Mouse (Mus musculus): ENCODE measurements around the gene Cadps. TPM values are rescaled to one million over a fixed set of nuclear protein-coding genes. Genes with fewer than 3 reads are reported as not detected.
A peak's percentile ranks its signal among the peaks of the same experiment; 100 is the strongest.

The Cadps gene
- total RNA-seq, 2 experiments from 2014 or later = 232 to 234 TPM

GRCm38 (mm10) chr14:12410276-12410675 lies 412.6 kb downstream of the Cadps start:
- Histone ChIP-seq H3K4me3 (no peak overlapping the region), H3K27ac (peak overlapping the region; percentile 46; the same call in 1 of the 2 replicates)
- no peak for TF ChIP-seq CTCF (conservative IDR thresholded peaks at IDR 0.05)
- DNase-seq (ENCODE audit: low spot score in 2 of 2) = no peak

DNA sequence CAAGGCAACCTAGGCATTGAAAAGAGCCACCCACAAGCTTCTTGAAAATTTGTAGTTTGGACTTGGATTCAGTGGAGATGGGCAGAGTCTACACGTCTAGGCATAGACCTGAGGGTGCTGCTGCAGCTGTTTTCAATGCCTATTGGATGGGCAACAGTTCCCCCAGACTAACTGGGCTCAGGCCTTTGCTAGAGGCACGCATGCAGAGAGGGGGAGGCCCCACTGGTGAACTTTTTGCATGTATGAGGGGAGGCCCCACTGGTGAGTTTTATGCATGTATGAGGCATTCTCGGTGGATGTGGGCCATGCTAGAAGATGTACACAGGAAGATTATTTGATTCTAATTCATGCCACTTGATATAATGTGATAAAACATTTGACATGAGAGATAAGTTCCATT lies 413.1 kb downstream of the Cadps start:
- Histone ChIP-seq H3K27ac (peak overlapping the region; percentile 46; the same call in 1 of the 2 replicates), H3K4me3 (no peak overlapping the region)
- no peak for DNase-seq (ENCODE audit: low spot score in 2 of 2)
- TF ChIP-seq CTCF (conservative IDR thresholded peaks at IDR 0.05) = no peak

- Histone ChIP-seq H3K4me3 (no peak overlapping the region), H3K27ac (peak overlapping the region; percentile 85)
- TF ChIP-seq CTCF (conservative IDR thresholded peaks at IDR 0.05) = no peak
- DNase-seq (ENCODE audit: low spot score in 2 of 2) = no peak
These were observed 416.3 kb downstream of the Cadps start for GRCm38 (mm10) chr14:12406588-12406987.

DNA sequence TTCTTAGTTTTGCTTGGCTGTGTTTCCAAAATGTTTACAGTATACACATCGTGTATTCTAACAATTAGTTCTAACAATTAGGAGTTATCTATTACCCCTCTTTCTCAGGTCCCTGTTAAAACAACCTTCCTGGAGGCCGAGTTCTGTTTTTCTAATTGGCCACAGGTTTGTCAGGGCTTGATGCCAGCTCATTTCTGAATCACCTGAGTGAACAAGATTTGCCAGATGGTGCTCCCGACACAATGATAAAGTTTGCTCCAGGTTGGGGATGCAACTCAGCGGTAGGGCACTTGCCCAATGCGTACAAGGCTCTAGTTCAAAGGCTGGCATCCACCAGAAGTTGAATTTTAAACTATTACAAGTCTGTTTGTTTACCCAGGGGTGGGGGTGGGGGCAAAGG lies 417.7 kb downstream of the Cadps start:
- Histone ChIP-seq H3K27ac (no peak overlapping the region), H3K4me3 (no peak overlapping the region)
- DNase-seq (ENCODE audit: low spot score in 2 of 2) = no peak
- no peak for TF ChIP-seq CTCF (conservative IDR thresholded peaks at IDR 0.05)

DNA sequence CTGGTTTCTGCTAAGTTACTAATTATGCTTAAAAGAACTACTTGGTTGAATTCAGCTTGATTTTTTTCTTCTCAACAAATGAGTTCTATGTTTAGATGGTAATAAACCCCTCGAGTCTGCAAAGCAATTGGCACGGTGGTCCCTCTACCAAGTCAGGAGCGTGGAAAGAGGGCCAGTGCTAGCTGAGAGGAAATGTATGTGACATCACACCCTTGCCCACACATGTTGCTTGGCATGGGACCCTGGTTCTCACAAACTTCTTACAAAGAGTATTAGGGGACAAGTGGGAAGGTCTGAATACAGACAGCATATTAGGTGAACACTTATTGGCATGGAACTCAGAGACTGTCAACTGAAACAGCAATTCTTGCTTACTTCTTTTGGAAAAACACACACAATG lies 418.2 kb downstream of the Cadps start:
- H3K27ac ChIP-seq = no peak overlapping the region
- no peak for TF ChIP-seq CTCF (conservative IDR thresholded peaks at IDR 0.05)
- DNase-seq (ENCODE audit: low spot score in 2 of 2) = no peak
- H3K4me3 ChIP-seq = no peak overlapping the region

DNA sequence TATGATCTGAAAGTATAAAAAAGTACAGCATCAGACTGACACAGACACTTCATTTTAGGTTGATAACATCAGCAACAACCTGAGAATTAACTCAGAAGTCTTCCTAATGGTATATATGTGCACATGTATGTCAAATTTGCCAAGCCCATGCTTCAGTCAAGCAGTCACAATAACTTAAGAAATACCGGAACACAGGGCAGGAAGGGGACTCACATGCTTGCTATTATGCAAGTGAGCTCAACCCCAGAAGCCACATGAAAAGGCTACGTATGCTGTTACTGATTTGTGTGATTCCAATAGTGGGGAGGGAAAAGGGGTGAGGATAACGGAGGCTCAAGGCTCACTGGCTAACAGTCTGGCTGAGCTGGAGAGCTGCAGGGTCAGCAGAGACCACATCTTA lies 418.8 kb downstream of the Cadps start:
- DNase-seq (ENCODE audit: low spot score in 2 of 2) = no peak
- H3K27ac ChIP-seq = 0 out of 2 replicates have a peak overlapping the region, but pooled peaks have one; percentile 24
- no peak for TF ChIP-seq CTCF (conservative IDR thresholded peaks at IDR 0.05)
- no peak overlapping the region for H3K4me3 ChIP-seq

DNA sequence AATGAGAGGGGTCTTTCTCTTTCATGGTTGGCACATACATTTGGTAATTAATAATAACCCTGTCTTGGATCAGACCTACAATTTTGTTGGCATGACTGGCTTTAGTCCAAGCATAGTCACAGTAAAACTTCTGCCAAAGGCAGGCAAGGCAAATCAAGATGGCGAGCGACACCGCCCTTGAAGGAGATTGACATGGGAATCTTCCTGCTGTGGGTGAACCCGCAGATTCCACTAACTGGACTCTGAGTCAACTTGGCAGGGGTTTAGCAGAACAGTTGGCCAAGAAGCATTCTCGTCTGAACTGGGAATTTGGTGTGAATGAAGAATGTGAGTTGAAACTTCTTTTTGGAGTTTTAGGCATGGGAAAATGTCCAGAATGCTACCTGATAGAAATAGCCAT lies 422.8 kb downstream of the Cadps start:
- no peak for DNase-seq (ENCODE audit: low spot score in 2 of 2)
- no peak overlapping the region for H3K27ac ChIP-seq
- TF ChIP-seq CTCF (conservative IDR thresholded peaks at IDR 0.05) = no peak
- H3K4me3 ChIP-seq = no peak overlapping the region

- DNase-seq (ENCODE audit: low spot score in 2 of 2) = no peak
- TF ChIP-seq CTCF (conservative IDR thresholded peaks at IDR 0.05) = peak; percentile 75
- H3K4me3 ChIP-seq = no peak overlapping the region
- no peak overlapping the region for H3K27ac ChIP-seq
These were observed 425.3 kb downstream of the Cadps start for GRCm38 (mm10) chr14:12397561-12397960.

- H3K27ac ChIP-seq = peak overlapping the region; percentile 32; the same call in 1 of the 2 replicates
These were observed 428.6 kb downstream of the Cadps start for GRCm38 (mm10) chr14:12394318-12394717.

GRCm38 (mm10) chr14:12393271-12393861 lies 429.5 kb downstream of the Cadps start:
- TF ChIP-seq CTCF (conservative IDR thresholded peaks at IDR 0.05) = no peak
- peak; percentile 64 to 68 for DNase-seq (ENCODE audit: low spot score in 2 of 2)
- H3K27ac ChIP-seq = peak overlapping the region; percentile 59

More at GRCm38 (mm10) chr14:12394318-12394717, 428.6 kb downstream of the Cadps start:
- no peak overlapping the region for H3K4me3 ChIP-seq
- no peak for DNase-seq (ENCODE audit: low spot score in 2 of 2)
- TF ChIP-seq CTCF (conservative IDR thresholded peaks at IDR 0.05) = no peak

DNA sequence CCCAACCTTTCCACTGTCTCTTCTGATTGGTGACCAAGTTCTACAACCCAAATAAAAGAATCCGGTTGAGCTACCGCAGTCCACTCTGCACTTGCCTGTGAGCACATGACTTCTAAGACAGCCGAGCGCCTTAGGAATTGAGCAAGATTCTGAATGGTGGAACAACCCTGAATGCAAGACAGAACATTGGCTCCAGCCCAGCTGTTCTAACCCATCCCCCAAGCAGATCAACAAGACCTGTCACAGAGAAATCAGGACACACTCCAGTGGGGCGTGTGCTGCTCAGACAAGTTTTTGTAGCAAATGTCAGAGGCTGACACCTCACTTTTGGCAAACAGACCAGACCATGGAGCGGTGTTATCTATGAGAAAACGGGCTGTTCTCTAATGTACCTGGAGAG lies 431.7 kb downstream of the Cadps start:
- Histone ChIP-seq H3K4me3 (no peak overlapping the region), H3K27ac (0 out of 2 replicates have a peak overlapping the region, but pooled peaks have one; percentile 11)
- DNase-seq (ENCODE audit: low spot score in 2 of 2) = no peak
- no peak for TF ChIP-seq CTCF (conservative IDR thresholded peaks at IDR 0.05)

More at GRCm38 (mm10) chr14:12393271-12393861, 429.5 kb downstream of the Cadps start:
- H3K4me3 ChIP-seq = no peak overlapping the region

GRCm38 (mm10) chr14:12388806-12389436 lies 434.0 kb downstream of the Cadps start:
- no peak overlapping the region for H3K4me3 ChIP-seq
- no peak for DNase-seq (ENCODE audit: low spot score in 2 of 2)
- TF ChIP-seq CTCF (conservative IDR thresholded peaks at IDR 0.05) = no peak
- no peak overlapping the region for H3K27ac ChIP-seq

DNA sequence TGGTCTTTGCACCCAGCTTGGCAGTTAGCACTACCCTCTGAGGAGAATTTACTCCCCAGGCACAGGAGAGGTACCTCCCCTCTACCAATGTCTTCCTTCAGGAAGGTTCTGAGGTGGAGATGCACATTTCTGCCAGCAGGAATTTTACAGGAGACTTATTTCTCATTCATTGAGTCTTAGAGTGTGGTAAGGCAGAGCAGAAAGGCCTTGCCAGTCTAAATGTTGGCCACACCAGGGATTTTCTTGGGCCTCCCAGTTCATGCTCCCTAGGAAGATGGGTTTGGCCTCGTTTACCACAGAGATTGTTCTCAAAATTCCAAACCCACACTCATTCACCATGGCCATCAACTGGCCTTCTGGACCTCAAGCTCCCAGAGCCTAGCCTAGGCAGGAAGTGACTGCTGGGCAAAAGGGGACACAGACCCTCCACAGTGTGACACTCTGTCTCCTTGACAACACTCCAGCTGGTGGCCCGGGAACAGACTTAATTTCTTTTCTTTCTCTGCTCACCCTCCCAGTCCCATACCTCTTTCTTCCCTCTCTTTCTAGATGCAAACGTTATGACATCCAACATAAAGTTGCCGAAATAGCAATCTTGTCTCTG lies 434.6 kb downstream of the Cadps start:
- H3K4me3 ChIP-seq = no peak overlapping the region
- DNase-seq (ENCODE audit: low spot score in 2 of 2) = no peak
- TF ChIP-seq CTCF (conservative IDR thresholded peaks at IDR 0.05) = no peak
- no peak overlapping the region for H3K27ac ChIP-seq
